ENCODE assay signal across 14 mouse cellular contexts in the genomic region with DNA sequence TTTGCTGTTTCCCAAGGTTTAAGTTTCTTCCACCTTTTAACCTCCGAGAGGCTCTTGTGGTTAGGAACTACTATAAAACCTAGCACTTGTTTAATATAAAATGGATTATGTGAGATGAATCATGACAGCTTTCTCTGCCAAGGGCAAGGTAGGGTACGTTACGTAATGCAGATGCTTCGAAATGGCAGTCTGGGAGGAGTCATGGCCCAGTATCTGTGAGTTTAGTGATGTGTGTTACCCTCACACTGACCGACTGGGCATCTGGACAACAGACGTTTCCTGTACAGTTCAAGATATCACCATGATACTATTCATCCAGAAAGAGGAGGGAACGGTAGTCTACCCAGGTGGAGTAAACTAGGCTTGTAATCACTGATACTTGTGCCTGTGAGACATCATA.
"Had no signal": no experiment of that assay in that cellular context is flagged by ENCODE, and none has a peak within 500 bp of the region (broad histone marks: within the 10 kb centered on the region; RNA-seq: fewer than 3 reads in every experiment).

No protein-coding gene starts in this region.

- H3K4me3 ChIP-seq: kidney, embryonic 15.5 days; left cerebral cortex, adult 2 months; limb, embryonic 13.5 days; liver, embryonic 15.5 days; midbrain, embryonic 10.5 days; midbrain, embryonic 15.5 days had no signal

- H3K27ac ChIP-seq: kidney, embryonic 15.5 days; left cerebral cortex, adult 2 months; limb, embryonic 13.5 days; liver, embryonic 15.5 days; midbrain, embryonic 10.5 days; midbrain, embryonic 15.5 days had no signal

- H3K36me3 ChIP-seq: kidney, embryonic 15.5 days; limb, embryonic 13.5 days; liver, embryonic 15.5 days; midbrain, embryonic 10.5 days; midbrain, embryonic 15.5 days had no signal

- ATAC-seq: lung, postnatal 0 days; midbrain, embryonic 15.5 days had no signal

- H3K9me3 ChIP-seq: kidney, embryonic 15.5 days; limb, embryonic 13.5 days; liver, embryonic 15.5 days; midbrain, embryonic 10.5 days; midbrain, embryonic 15.5 days had no signal

- H3K27me3 ChIP-seq: kidney, embryonic 15.5 days; limb, embryonic 13.5 days; liver, embryonic 15.5 days; midbrain, embryonic 15.5 days had no signal

- H3K4me2 ChIP-seq: kidney, embryonic 15.5 days; limb, embryonic 13.5 days; liver, embryonic 15.5 days; midbrain, embryonic 15.5 days had no signal

- H3K9ac ChIP-seq: kidney, embryonic 15.5 days; limb, embryonic 13.5 days; liver, embryonic 15.5 days; midbrain, embryonic 15.5 days had no signal

- DNase-seq: kidney, adult 2 months; kidney, postnatal 25 days; lung, adult 2 months; lung, postnatal 36 days; right cerebral cortex, adult 18-20 months; thymus, adult 18-20 months; thymus, postnatal 14 days had no signal

- H3K4me1 ChIP-seq: kidney, embryonic 15.5 days; liver, embryonic 15.5 days had no signal
